Mouse (Mus musculus) kidney, adult 2 months (tissue): ENCODE data around the gene Mvb12b.

Experiments
- CTCF ChIP-seq: fragments of 200-500 bp; conservative IDR thresholded peaks from 2 replicates; pipeline ENCODE4 v1.5.1; 2011; ENCODE audit warnings: low read depth, mild to moderate bottlenecking, control low read depth, low read length, moderate library complexity, mixed read lengths; ENCODE audit not compliant: insufficient read depth, insufficient read length
- POLR2A ChIP-seq: fragments of 200-500 bp; IDR thresholded peaks from one replicate; pipeline ENCODE4 v1.6.1; 2011; ENCODE audit warnings: low read depth, low read length, control low read depth

DNA sequence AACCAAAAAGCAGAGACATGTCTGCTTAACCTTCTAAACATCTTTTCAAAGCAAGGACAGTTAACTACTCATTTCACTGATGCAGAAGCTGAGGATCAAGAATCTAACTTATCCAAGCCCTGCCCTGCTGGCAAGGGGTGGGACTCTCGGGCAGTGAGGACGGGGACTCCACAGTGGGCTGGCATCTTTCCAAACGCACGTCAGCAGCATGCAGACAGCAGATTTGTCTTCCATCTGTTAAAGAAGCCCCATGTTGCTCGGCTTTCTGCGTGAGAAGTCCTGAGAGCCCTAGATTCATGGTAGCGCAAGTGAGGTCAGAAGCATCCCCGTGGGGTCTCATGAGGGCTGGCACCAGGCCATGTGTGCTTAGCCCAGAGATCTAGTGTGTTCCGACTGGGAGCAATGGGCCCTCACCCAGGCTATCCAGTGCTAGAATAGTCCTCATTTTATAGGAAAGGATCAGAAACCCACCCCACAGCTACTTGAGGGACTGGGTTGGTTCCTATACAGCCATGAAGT, 167.3 kb downstream of the Mvb12b start:
- no peak for TF ChIP-seq CTCF
- no peak for TF ChIP-seq POLR2A
